Mouse (Mus musculus): ENCODE measurements at regions not wholly inside any gene's neighbourhood (a gene's known extent, or its start where the extent isn't known, plus 50 kb on each side); places are given as distances from the start of the nearest gene placed in this dataset.

GRCm38 (mm10) chr12:114562978-114563377 lies 1019.3 kb downstream of the Adam6a start:
- H3K4me2 ChIP-seq (ENCODE audit: low read depth, low read length), result no peak overlapping the region
- no peak for DNase-seq
- no peak overlapping the region for H3K27ac ChIP-seq (ENCODE audit: low read depth)
- no peak overlapping the region for H3K9ac ChIP-seq (replicated peaks)
- H3K36me3 ChIP-seq (replicated peaks; ENCODE audit: insufficient read depth, low read length), result no peaks in the 10 kb centered on the region
- no peak overlapping the region for H3K4me3 ChIP-seq (ENCODE audit: low read depth, low read length)
- 54% methylated on average over 5 of the region's 5 CpGs for WGBS (ENCODE audit: insufficient replicate concordance)
- no peaks in the 10 kb centered on the region for H3K27me3 ChIP-seq (ENCODE audit: insufficient read depth, low read length)
- H3K9me3 ChIP-seq (ENCODE audit: low read length), result no peaks in the 10 kb centered on the region
- no peak for ATAC-seq
- no peaks in the 10 kb centered on the region for H3K4me1 ChIP-seq (ENCODE audit: insufficient read depth)
- no peak for TF ChIP-seq CTCF (IDR thresholded peaks at IDR 0.05; ENCODE audit: low read depth)
- TF ChIP-seq EP300 (IDR thresholded peaks at IDR 0.05; ENCODE audit: low read depth), result no peak

DNA sequence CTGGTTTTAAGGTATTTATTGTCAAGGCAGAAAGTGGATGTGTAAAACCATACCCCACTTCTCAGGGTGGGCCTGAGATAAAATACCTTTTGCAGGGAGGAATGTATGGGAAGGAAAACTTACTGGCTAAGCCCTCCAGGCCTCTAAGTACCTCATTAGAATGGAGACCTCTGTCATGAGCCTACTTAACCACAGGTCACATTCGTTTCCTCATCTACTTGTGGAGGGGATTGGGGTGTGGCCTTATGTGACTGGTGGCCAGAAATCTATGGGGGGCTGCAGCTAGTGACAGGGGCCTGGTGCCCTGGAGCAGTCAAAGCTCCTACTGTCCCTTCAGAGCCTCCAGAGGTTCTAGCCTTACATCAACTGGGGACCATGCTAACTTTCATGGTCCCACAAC lies 1020.0 kb downstream of the Adam6a start:
- no peaks in the 10 kb centered on the region for H3K27me3 ChIP-seq (ENCODE audit: insufficient read depth, low read length)
- DNase-seq (no peak), ATAC-seq (no peak)
- no peaks in the 10 kb centered on the region for H3K9me3 ChIP-seq (ENCODE audit: low read length)
- no peak overlapping the region for H3K27ac ChIP-seq (ENCODE audit: low read depth)
- H3K4me1 ChIP-seq (ENCODE audit: insufficient read depth), result no peaks in the 10 kb centered on the region
- H3K9ac ChIP-seq (replicated peaks), result no peak overlapping the region
- WGBS (ENCODE audit: insufficient replicate concordance), result 45% methylated on average over 1 of the region's 1 CpGs
- H3K4me3 ChIP-seq (ENCODE audit: low read depth, low read length), result no peak overlapping the region
- TF ChIP-seq EP300 (IDR thresholded peaks at IDR 0.05; ENCODE audit: low read depth) (no peak), CTCF (IDR thresholded peaks at IDR 0.05; ENCODE audit: low read depth) (no peak)
- no peaks in the 10 kb centered on the region for H3K36me3 ChIP-seq (replicated peaks; ENCODE audit: insufficient read depth, low read length)
- no peak overlapping the region for H3K4me2 ChIP-seq (ENCODE audit: low read depth, low read length)

DNA sequence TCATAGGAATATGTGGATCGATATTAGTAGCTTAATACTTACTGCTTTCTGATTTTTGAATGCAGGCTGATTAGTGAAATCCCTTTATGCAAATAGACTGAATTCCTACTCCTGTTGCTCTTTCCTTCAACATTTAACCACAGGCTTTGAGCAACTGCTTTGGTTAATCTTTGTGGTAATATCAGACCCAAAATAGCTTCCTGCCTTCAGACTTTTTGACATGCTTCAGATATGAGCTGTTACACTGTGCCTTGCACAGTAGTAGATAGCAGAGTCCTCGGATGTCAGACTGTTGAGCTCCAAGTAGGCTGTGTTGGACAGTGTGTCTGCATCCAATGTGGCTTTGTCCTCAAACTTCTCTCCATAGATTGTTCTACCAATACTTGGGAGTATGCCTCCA lies 1020.6 kb downstream of the Adam6a start:
- ATAC-seq (no peak), DNase-seq (no peak)
- no peak overlapping the region for H3K4me2 ChIP-seq (ENCODE audit: low read depth, low read length)
- 52% methylated on average over 2 of the region's 2 CpGs for WGBS (ENCODE audit: insufficient replicate concordance)
- H3K36me3 ChIP-seq (replicated peaks; ENCODE audit: insufficient read depth, low read length), result no peaks in the 10 kb centered on the region
- H3K9me3 ChIP-seq (ENCODE audit: low read length), result no peaks in the 10 kb centered on the region
- no peak for TF ChIP-seq CTCF (IDR thresholded peaks at IDR 0.05; ENCODE audit: low read depth)
- TF ChIP-seq EP300 (IDR thresholded peaks at IDR 0.05; ENCODE audit: low read depth), result no peak
- no peak overlapping the region for H3K4me3 ChIP-seq (ENCODE audit: low read depth, low read length)
- no peaks in the 10 kb centered on the region for H3K4me1 ChIP-seq (ENCODE audit: insufficient read depth)
- no peaks in the 10 kb centered on the region for H3K27me3 ChIP-seq (ENCODE audit: insufficient read depth, low read length)
- H3K9ac ChIP-seq (replicated peaks), result no peak overlapping the region
- H3K27ac ChIP-seq (ENCODE audit: low read depth), result no peak overlapping the region

- ATAC-seq, result no peak
Observed at GRCm38 (mm10) chr12:114583371-114583770, 1039.7 kb downstream of the Adam6a start.

GRCm38 (mm10) chr12:114587227-114587626 lies 1043.5 kb downstream of the Adam6a start:
- Histone ChIP-seq H3K27ac (ENCODE audit: low read depth) (no peak overlapping the region), H3K4me3 (ENCODE audit: low read depth, low read length) (no peak overlapping the region), H3K9me3 (ENCODE audit: low read length) (no peaks in the 10 kb centered on the region), H3K27me3 (ENCODE audit: insufficient read depth, low read length) (no peaks in the 10 kb centered on the region), H3K36me3 (replicated peaks; ENCODE audit: insufficient read depth, low read length) (no peaks in the 10 kb centered on the region), H3K4me2 (ENCODE audit: low read depth, low read length) (no peak overlapping the region), H3K9ac (replicated peaks) (no peak overlapping the region), H3K4me1 (ENCODE audit: insufficient read depth) (no peaks in the 10 kb centered on the region)
- TF ChIP-seq CTCF (IDR thresholded peaks at IDR 0.05; ENCODE audit: low read depth) (peak; percentile 46), EP300 (IDR thresholded peaks at IDR 0.05; ENCODE audit: low read depth) (no peak)
- WGBS (ENCODE audit: insufficient replicate concordance), result 52% methylated on average over 2 of the region's 2 CpGs
- DNase-seq (peak; percentile 29), ATAC-seq (no peak)

More at GRCm38 (mm10) chr12:114583371-114583770, 1039.7 kb downstream of the Adam6a start:
- no peaks in the 10 kb centered on the region for H3K4me1 ChIP-seq (ENCODE audit: insufficient read depth)
- H3K9ac ChIP-seq (replicated peaks), result no peak overlapping the region
- H3K4me2 ChIP-seq (ENCODE audit: low read depth, low read length), result no peak overlapping the region
- DNase-seq, result no peak
- H3K4me3 ChIP-seq (ENCODE audit: low read depth, low read length), result no peak overlapping the region
- H3K36me3 ChIP-seq (replicated peaks; ENCODE audit: insufficient read depth, low read length), result no peaks in the 10 kb centered on the region
- TF ChIP-seq EP300 (IDR thresholded peaks at IDR 0.05; ENCODE audit: low read depth), result no peak
- no peak for TF ChIP-seq CTCF (IDR thresholded peaks at IDR 0.05; ENCODE audit: low read depth)
- no peak overlapping the region for H3K27ac ChIP-seq (ENCODE audit: low read depth)
- H3K27me3 ChIP-seq (ENCODE audit: insufficient read depth, low read length), result no peaks in the 10 kb centered on the region
- no peaks in the 10 kb centered on the region for H3K9me3 ChIP-seq (ENCODE audit: low read length)
- WGBS (ENCODE audit: insufficient replicate concordance), result 35% methylated on average over 1 of the region's 1 CpGs

DNA sequence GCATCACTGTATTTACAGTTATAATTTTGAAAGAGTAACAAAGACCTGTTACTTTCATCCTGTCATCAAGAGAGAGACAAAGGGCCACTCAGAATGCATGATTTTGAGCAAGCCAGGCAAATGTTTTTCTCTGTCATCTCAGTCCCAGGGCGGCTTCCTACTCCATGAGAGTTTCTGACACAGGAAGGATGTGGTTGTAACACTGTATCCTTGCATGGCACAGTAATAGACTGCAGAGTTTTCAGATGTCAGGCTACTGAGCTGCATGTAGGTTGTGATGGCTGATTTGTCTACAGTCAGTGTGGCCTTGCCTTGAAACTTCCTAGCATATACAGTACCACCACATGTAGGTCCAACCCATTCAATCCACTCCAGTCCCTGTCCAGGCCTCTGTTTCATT lies 1054.0 kb downstream of the Adam6a start:
- DNase-seq (no peak), ATAC-seq (no peak)
- no peaks in the 10 kb centered on the region for H3K36me3 ChIP-seq (replicated peaks; ENCODE audit: insufficient read depth, low read length)
- H3K4me2 ChIP-seq (ENCODE audit: low read depth, low read length), result no peak overlapping the region
- no peaks in the 10 kb centered on the region for H3K4me1 ChIP-seq (ENCODE audit: insufficient read depth)
- TF ChIP-seq EP300 (IDR thresholded peaks at IDR 0.05; ENCODE audit: low read depth) (no peak), CTCF (IDR thresholded peaks at IDR 0.05; ENCODE audit: low read depth) (no peak)
- WGBS (ENCODE audit: insufficient replicate concordance), result 59% methylated on average over 1 of the region's 1 CpGs
- no peak overlapping the region for H3K9ac ChIP-seq (replicated peaks)
- no peak overlapping the region for H3K27ac ChIP-seq (ENCODE audit: low read depth)
- H3K4me3 ChIP-seq (ENCODE audit: low read depth, low read length), result no peak overlapping the region
- H3K27me3 ChIP-seq (ENCODE audit: insufficient read depth, low read length), result no peaks in the 10 kb centered on the region
- H3K9me3 ChIP-seq (ENCODE audit: low read length), result no peaks in the 10 kb centered on the region

GRCm38 (mm10) chr12:114609171-114609570 lies 1065.5 kb downstream of the Adam6a start:
- TF ChIP-seq CTCF (IDR thresholded peaks at IDR 0.05; ENCODE audit: low read depth) (no peak), EP300 (IDR thresholded peaks at IDR 0.05; ENCODE audit: low read depth) (no peak)
- Histone ChIP-seq H3K9me3 (ENCODE audit: low read length) (no peaks in the 10 kb centered on the region), H3K27ac (ENCODE audit: low read depth) (0 out of 2 replicates have a peak overlapping the region, but pooled peaks have one; percentile 5), H3K36me3 (replicated peaks; ENCODE audit: insufficient read depth, low read length) (no peaks in the 10 kb centered on the region), H3K9ac (replicated peaks) (no peak overlapping the region), H3K4me2 (ENCODE audit: low read depth, low read length) (no peak overlapping the region), H3K4me1 (ENCODE audit: insufficient read depth) (no peaks in the 10 kb centered on the region), H3K27me3 (ENCODE audit: insufficient read depth, low read length) (no peaks in the 10 kb centered on the region), H3K4me3 (ENCODE audit: low read depth, low read length) (no peak overlapping the region)
- 0 out of 2 replicates have a peak, but pooled peaks have one; percentile 17 for ATAC-seq
- no peak for DNase-seq
